Mouse (Mus musculus) myocyte (in vitro differentiated cells): ENCODE data around the gene Sec16b.

ENCODE experiments used
- CEBPB ChIP-seq: IDR thresholded peaks from 2 replicates; pipeline ENCODE4 v1.6.1; 2011; ENCODE audit warnings: mild to moderate bottlenecking, moderate library complexity; ENCODE audit not compliant: poor library complexity, insufficient read depth, severe bottlenecking
- E2F4 ChIP-seq: IDR thresholded peaks from one replicate; pipeline ENCODE4 v1.6.1; 2011; ENCODE audit warnings: mild to moderate bottlenecking, control low read depth, moderate library complexity; ENCODE audit not compliant: insufficient read depth
- MYOD1 ChIP-seq, 3 experiments: IDR thresholded peaks; one replicate each; pipeline ENCODE4 v1.6.1; 2011; ENCODE audit warnings: control low read depth in 2 of 3, low read depth in 2 of 3, mild to moderate bottlenecking in 2 of 3, moderate library complexity in 1 of 3; ENCODE audit not compliant: insufficient read length in 2 of 3, control insufficient read depth in 1 of 3
- POLR2A ChIP-seq: IDR thresholded peaks from one replicate; pipeline ENCODE4 v1.6.1; 2011; ENCODE audit warnings: low read depth, mild to moderate bottlenecking, control low read depth, moderate library complexity; ENCODE audit not compliant: insufficient read length
- POLR2AphosphoS2 ChIP-seq: IDR thresholded peaks from one replicate; pipeline ENCODE4 v1.6.1; 2011; ENCODE audit warnings: low read depth, control low read depth; ENCODE audit not compliant: insufficient read length
- SRF ChIP-seq: IDR thresholded peaks from one replicate; pipeline ENCODE4 v1.6.1; 2011; ENCODE audit warnings: low read depth; ENCODE audit not compliant: control insufficient read depth, insufficient read length
- TCF12 ChIP-seq: IDR thresholded peaks from one replicate; pipeline ENCODE4 v1.6.1; 2011; ENCODE audit warnings: mild to moderate bottlenecking, control low read depth; ENCODE audit not compliant: poor library complexity, insufficient read depth, severe bottlenecking
- USF1 ChIP-seq: IDR thresholded peaks from one replicate; pipeline ENCODE4 v1.6.1; 2011; ENCODE audit warnings: low read depth, mild to moderate bottlenecking, control low read depth, moderate library complexity

DNA sequence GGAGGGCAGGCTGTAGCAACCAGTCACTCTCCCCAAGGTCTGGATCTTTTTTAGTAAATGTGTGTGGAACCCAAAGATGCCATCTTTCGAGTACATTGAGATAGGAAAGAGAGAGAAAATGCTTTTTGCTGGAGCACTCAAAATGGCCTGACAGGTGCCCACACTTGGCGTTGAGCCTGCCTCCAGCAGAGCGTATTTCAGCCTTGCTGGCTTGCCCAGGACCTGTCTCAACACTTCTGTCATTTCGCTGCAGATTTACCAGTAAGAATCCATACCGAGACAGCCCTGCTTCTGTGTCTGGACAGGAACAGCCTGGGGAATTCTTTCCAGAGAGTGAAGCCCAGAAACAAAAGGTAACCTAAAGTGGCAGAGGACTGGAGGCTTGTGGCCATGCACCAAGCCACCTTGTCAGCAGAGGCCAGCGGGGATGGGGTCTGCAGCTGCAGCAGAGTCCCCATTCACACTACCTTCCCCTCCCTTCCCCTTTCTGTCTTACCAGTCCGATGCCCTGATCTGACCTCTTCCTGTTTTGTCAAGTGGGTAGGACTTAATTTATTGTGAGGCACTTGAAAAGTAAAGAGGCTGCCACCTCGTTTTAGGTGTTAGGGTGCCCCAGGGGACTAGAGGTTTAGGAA, 26.4 kb downstream of the Sec16b start:
- no peak for TF ChIP-seq POLR2A
- no peak for TF ChIP-seq MYOD1 (IDR thresholded peaks at IDR 0.05; ENCODE audit: control insufficient read depth in 1 of 3, insufficient read length in 2 of 3, low read depth in 2 of 3)
- TF ChIP-seq E2F4, result no peak
- no peak for TF ChIP-seq POLR2AphosphoS2
- no peak for TF ChIP-seq SRF
- no peak for TF ChIP-seq USF1
- TF ChIP-seq CEBPB, result no peak
- no peak for TF ChIP-seq TCF12
